Mouse (Mus musculus) G1E (cell line): ENCODE data around the gene Aplp1.

Experiments used
- CTCF ChIP-seq: IDR thresholded peaks from 2 replicates; pipeline ENCODE4 v1.5.1; 2012; ENCODE audit warnings: low read depth, low read length, inconsistent platforms, mixed read lengths
- GATA1 ChIP-seq: IDR thresholded peaks from 2 replicates; pipeline ENCODE4 v1.6.1; 2012; ENCODE audit warnings: borderline replicate concordance, low read length, inconsistent platforms, mixed read lengths

GRCm38 (mm10) chr7:30402343-30402742, 43.0 kb downstream of the Aplp1 start:
- no peak for TF ChIP-seq CTCF
- no peak for TF ChIP-seq GATA1
